Mouse (Mus musculus): Measurements from ENCODE around the gene Cdr2.

GRCm38 (mm10) chr7:120999021-120999530 is 17.0 kb upstream of the Cdr2 start:
- TF ChIP-seq CTCF (IDR thresholded peaks at IDR 0.05; ENCODE audit: low read depth) (no peak), EP300 (IDR thresholded peaks at IDR 0.05; ENCODE audit: low read depth) (no peak)
